Mouse (Mus musculus) right cerebral cortex, adult 18-20 months (tissue): ENCODE measurements at regions not wholly inside any gene's neighbourhood (a gene's known extent, or its start where the extent isn't known, plus 50 kb on each side); places are given as distances from the start of the nearest gene placed in this dataset.
A peak's percentile ranks its signal among the peaks of the same experiment; 100 is the strongest.
"Not testable (repeated sequence)": the region's sequence is repeated elsewhere in the genome, so short reads cannot be mapped to it uniquely, and the experiment has no call there.

Source experiments
- DNase-seq: peaks from one replicate; pipeline ENCODE4 v3.0.0; 2022; ENCODE audit warnings: mixed read lengths

DNA sequence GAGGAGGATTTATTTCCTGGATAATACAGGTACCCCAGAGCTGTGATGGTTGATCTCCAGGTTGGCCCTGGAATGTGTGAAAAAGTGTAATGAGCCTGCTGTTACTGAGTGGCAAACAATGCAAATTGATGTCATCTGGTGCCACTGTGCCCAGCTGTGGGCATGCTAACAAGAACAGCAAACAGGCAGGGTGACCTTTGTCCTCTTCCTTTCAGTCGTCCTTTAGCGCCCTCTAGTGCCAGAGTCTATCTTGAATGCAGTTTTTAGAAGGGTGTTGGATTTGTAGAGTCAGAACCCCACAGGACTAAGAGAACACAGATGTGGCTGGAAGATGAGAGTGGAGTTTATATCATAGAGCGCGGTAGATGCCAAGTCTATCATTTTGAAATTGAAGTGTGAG, 164.3 kb downstream of the Sdhaf3 start:
- peak; percentile 19 for DNase-seq

DNA sequence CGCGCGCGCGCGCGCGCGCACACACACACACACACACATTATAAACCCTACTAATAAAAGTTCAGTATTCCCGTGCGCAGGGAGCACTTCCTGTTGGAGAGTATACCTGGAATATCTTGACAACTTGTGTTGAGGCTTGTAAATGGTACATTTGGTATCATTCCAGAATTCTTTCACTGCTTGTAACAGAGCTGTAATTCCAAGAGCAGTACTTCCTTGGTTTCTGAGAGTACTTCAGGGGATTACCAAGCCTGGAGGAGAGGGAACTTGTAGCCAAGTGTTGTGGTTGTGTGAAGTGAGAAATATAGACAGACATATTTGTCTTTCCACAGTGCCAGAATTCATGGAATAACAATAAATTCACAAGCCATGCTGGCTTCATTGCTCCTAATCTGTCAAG, 177.2 kb downstream of the Sdhaf3 start:
- DNase-seq: no peak

DNA sequence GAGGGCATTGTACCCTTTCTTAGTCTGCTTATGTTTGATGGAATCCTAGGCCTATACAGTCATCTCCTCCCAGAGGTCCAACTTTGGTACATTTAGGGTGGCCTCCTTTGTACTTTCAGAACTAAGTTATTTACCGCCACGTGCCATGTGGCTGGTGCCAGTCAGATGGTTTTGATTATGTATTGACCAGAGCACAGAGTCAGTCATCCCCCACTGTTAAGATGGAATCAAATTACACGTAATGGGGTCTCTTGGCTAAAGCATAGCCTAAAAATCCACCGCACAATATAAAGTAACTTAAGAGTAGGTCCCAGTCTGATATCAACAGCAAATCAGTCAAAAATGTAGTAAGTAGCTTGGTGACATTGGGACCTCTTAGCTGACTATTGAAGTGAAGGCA, 178.3 kb downstream of the Sdhaf3 start:
- no peak for DNase-seq

DNA sequence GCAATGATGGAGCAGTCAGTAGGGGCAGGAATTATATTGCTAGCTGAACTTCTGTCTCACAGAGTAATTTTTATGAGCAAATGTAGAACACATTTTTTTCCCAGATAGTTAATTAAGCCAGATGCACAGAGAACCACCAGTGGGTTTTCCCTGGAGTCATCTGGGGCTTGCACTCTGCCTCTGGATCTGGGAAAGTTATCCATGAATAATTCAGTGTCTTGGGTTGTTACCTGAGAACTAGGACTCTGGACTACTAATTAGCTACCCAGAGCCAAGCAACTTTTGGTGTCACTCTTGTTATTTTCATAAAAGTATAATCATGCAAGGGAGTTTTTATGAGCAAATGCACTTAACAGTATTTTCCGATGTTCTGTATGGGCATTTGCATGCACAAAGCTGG, 179.1 kb downstream of the Sdhaf3 start:
- DNase-seq: no peak

DNA sequence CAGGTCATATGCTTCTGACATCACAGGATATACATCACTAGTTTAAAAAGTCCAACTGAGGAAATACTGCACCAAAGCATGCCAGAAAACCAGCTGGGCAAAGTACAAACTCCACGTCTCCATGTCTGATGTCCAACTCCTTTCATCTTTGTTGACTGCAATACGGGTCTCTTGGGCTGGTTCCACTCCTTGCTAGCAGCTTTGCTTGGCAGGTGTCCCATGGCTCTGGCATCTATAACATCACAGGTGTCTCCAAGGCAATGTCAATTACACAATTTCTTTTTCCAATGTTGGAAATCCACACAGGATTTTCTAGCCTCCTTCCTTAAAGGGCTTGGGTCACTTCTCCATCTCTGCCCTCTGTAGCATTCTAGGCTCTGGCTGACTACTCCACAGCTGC, 225.9 kb downstream of the Sdhaf3 start:
- no peak for DNase-seq

DNA sequence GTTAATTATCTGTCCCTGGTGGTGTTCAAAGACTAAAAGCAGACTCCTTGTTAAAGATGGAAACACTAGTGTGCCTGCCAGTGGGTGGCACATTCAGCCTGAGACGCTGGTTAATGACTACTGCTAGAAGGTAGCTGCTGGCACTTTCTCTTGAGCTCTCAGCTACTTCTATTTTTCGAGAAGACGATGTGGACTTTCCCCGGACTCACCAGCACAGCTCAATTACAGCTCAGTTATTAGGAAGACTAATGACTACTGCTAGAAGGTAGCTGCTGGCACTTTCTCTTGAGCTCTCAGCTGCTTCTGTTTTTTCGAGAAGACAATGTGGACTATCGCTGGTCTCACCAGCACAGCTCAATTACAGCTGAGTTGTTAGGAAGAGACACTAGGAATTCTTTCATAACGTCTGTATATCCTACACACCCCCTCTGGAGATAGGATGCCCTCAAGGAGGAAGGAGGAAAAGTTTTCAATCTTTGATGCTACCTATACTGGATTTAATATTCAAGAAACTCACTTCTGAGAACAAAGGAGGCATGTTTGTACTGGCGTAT, 243.3 kb downstream of the Sdhaf3 start:
- no peak for DNase-seq

DNA sequence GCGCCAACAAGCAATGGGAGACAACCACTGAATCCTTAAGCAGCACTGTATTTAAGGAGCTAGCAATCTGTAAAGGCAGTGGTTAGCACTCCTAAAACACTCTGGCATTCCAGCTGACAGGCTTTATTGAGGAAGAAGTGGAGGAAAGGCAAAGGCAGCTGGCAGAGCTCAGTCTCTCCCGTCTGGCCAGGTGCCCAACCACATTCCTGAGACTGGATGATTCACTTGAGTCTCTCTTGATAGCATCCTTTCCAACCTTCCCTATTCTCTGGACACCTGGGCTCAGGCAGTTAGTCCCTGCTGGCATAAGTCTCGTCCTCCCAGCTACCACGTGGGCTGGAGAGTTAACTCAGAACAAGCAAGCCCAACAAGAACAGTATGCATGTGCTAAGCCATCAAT, 260.1 kb downstream of the Sdhaf3 start:
- DNase-seq: peak; percentile 8

DNA sequence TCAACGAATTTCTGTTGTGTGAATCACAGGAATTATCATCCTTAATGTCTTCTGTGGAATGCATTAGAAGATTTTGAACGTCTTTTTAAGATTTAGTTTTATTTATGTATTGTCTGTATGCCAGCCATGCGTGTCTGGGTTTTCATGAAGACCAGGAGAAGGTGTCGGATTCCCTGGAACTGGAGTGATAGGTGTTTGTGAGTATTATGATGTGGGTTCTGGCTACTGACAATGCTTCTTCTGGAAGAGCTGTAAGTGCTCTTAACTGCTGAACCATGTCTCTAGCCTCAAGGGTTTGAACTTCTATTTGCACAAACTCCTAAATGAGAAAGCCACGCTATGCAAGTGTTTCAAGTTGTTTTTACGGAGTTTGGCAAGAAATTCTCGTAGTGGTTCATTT, 296.5 kb downstream of the Sdhaf3 start:
- no peak for DNase-seq

DNA sequence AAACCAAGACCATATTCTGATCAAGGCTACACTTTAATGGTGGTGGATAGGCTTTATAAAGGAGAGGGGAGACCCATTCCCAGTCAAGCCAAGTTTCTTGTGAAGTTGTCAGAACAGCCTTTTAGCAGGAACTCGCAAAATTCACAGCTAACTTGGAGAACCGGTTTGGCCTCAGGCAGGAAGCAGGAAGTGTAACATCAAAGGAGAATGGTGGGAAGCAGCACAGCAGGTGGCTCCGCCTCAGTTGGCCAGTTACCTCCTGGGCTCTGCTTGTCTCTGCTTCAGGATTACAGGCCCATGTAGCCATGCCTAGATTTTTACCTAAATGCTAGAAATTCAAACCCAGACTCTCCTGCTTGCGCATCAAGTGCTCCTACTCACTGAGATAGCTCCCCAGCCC, 277.2 kb upstream of the Tac1 start:
- DNase-seq: no peak

DNA sequence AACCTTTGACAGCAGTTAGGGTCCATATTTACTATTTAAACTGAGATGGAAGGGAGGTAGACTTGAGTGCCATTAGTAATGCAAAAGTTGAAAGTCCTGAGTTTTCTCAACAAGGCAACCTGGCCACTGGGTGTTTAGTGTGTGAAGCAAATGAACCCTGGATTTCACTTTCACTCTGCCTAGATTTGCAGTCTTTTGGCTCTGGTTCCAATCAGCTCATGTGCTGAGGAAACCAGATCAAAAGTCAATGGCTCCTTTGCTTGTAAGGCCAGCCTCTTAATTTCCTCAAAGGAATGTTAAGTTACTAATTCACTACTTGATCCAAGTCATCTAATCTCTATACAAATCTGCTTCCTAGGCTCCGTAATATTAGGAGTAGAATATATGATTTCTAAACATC, 247.7 kb upstream of the Tac1 start:
- no peak for DNase-seq

DNA sequence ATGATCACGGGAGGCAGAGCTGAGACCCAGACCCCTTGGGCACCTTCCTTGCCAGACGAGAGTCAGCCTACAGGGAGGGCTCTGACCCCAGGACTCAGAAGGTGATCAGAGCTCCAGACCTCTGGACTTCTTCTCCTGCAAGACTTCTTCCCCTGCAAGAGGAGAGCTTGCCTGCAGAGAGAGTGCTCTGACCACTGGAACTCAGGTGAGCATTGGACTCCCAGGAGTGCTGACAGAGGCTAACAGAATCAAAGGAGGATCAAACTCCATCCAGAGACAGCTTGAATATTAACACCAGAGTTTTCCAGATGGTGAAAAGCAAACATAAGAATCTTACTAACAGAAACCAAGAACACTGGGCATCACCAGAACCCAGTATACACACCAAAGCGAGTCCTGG, 241.2 kb upstream of the Tac1 start:
- no peak for DNase-seq

DNA sequence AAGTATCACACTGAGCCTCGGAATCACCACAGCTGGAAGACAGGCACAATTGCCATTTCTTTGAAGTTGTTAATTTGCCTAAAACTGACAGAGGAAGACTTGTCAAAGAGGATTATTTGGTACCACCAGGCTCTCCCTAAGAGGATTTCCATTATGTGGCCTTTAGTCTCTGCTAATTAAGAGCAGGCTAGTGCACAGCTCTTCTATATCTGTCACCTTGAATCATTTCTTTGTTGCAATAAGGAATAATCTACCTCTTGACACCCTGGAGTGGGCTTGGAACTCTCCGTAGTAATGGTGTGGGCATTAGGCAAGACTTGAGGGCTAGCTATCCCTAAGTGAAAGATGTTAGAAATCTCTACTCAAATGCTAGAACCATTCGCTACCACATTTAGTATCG, 227.7 kb upstream of the Tac1 start:
- no peak for DNase-seq

DNA sequence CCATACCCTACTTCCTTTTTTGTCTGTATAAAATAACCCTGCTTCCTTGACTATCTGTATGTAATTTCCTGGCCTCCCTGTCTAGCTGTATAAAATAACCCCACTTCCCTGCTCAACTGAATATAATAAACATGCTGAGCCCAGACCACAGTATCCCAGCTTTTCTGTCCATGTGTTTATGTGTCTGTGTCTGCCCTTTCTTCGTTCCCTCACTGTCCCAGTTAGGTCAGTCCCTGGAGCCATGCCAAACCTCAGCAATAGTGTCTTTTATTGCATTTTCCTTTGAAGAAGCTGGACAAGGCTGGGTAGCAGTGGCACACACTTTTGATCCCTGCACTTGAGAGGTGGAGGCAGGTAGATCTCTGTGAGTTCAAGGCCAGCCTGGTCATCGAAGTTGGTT, 198.0 kb upstream of the Tac1 start:
- no peak for DNase-seq

DNA sequence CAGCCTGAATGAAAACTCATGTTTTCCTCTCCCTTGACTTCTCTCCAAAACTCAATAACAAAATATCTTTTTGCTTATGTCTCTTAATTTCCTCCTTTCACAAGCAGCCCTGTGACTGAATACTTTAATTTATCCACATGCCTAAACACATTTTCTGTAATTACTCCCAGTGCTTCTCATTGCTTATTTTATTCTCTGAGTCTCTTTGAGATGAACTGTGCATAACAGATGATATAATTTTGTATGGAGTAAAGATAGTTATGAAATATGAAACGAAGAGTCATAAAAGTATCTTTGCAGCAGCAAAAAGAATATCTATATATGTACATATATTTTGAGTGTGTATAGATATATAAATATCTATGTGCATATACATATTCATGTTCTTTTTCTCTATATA, 187.5 kb upstream of the Tac1 start:
- no peak for DNase-seq

DNA sequence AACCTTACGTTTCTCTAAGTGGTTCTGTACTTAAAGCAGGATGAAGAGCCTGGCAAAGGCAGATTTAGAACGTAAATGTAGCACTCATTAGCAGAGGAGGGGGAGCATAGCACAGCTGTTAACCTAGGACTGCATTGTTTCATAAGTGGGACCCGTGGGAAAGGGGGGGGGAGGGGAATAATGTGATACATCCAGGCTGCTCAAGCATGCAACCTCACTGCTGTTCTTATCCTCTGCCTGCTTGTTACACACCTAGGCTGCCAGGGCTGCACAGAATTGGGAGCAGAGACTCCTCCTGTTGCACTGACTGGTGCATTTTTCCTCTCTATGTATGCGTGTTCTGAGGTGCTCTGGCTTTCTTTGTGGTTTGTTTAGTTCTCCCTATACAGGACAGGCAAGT, 180.1 kb upstream of the Tac1 start:
- DNase-seq: no peak

DNA sequence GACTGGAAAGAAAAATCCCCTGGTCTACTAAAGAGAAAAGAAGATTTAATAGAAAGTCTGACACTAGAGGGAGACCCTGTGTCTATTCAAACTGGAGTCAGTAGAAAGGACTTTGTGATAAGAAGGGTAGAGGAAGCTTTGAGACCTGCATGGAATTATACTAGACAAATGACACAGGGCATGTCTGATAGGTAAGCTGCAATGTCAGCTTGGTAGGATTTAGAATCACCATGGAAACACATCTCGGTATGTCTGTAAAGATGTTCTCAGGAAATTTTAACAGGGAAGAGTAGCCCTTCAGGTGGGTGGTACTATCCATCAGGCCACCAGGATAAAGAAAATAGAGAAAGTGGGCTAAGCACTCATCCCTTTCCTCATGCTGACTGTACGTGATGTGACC, 178.8 kb upstream of the Tac1 start:
- no peak for DNase-seq

DNA sequence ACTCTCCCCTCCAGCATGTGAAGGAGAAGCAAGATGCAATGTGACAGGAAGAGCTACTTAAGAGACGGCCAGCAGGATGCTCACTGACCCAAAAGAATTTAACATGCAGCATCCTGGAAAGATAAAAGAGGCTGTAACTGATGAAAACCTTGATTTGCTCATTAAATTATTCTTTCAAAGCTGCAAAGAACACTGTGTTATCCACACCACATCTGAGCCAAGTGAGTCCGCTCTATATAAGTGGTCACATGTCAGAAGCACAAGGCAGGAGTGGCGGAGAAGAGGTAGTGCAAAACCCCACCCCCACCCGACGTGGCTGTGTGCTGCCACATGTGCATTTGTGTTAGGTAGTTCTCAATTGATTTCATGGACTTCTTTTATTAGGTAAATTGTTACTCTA, 176.0 kb upstream of the Tac1 start:
- no peak for DNase-seq

DNA sequence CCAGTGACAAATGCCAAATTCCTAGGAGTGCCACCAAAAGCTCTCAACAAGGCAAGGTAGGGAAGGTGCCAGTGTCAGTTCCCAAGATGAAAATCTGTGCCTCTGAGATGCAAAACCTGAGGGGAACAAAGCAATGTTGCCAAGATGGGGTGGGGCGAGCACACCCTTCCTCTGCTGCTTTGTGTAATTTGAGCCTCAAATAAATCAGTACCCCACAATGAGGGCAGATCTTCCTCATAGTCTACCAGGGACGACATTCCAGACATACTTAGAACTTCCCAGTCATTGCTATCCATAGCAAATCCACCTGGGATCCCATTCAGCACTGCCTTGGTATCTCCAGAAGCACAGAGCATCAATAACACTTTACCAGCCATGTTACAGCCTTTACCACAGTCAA, 129.9 kb upstream of the Tac1 start:
- no peak for DNase-seq

DNA sequence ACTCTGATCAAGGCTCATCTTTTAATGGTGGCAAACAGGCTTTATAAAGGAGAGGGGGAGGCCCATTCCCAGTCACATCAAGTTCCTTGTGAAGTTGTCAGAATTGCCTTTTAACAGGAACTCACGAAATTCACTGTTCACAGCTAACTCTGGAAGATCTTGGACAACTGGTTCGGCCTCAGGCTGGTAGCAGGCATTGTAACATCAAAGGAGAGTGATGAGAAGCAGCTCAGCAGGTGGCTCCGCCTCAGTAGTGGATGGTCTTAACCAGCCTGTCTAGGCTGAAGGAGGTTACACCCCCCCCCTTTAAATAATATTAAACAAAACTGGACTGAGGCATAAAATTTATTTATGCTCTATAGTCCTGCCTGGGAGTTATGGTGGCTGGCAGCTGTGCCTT, 113.0 kb upstream of the Tac1 start:
- DNase-seq: no peak

DNA sequence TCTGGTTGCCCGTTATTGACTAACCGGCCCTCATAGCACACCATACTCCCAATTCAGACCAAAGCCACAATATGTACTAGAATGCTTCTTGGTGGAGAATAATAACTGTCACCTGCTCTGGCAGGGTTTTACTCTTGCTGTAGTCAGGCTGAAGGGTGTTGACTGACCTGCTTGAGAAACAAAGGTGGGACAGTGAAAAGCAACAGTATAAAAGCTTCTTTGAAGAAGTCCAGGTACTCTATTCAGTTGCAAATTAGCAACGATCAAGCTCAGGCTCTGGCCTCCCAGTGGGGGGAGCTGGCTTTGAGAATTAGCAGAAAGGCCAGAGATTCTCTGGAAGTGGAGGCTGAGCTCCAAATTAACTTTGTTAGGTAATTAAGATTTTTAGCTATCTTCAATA, 112.4 kb upstream of the Tac1 start:
- not testable (repeated sequence) for DNase-seq

DNA sequence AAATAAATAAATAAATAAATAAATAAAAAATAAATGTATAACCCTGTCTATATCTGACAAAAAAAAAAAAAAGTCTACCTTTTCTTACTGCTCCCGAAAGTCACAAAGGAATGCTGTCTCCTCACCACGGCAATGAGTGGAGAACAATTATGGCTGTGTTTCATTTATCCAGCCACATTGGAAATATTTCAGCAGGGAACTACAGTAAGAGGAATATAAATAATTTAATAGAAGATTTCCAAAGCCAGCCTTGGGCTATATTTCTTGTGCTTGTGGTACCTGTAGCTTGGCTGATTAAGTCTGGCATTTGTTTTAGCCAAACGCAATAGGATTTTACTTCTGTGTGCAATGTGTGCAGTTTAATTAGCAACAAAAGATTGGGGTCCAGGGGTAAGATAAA, 98.8 kb upstream of the Tac1 start:
- no peak for DNase-seq

DNA sequence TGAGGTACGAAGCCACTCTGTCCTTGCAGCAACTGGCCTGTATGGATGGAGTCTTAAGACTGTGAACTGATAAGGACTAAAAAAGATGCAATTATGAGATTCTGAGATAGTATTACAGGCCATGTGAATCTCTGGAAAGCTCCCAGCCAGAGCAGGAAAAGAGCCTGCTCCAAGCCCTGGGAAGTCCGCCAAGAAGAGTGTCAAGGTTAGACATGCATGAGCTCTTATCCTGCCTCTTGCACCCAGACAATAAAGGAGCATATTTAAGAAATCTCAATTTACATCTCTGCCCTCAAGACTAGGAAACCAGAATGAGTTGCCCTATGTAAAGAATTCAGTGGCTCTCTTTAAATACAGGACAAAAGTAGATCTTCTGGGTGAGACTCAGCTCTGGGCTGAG, 90.8 kb upstream of the Tac1 start:
- DNase-seq: no peak

DNA sequence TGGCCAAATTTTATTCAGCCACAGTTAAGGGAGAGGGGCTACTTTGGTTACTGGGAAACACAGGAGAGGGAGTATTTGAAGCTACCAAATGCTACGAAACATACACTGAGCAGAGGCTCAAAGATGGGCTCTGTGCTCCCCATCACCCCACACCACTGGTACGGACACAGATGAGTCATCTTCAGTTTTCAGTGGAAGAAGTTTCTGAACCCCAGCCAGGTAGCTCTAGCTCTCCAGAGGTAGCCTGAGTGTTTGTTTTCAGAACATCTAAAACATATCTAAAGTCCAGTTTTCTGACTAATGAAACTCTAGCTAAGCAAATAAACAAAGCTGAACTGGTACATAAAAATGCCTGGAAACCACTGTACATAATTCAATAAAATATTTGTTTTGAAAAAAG, 90.3 kb upstream of the Tac1 start:
- DNase-seq: no peak

DNA sequence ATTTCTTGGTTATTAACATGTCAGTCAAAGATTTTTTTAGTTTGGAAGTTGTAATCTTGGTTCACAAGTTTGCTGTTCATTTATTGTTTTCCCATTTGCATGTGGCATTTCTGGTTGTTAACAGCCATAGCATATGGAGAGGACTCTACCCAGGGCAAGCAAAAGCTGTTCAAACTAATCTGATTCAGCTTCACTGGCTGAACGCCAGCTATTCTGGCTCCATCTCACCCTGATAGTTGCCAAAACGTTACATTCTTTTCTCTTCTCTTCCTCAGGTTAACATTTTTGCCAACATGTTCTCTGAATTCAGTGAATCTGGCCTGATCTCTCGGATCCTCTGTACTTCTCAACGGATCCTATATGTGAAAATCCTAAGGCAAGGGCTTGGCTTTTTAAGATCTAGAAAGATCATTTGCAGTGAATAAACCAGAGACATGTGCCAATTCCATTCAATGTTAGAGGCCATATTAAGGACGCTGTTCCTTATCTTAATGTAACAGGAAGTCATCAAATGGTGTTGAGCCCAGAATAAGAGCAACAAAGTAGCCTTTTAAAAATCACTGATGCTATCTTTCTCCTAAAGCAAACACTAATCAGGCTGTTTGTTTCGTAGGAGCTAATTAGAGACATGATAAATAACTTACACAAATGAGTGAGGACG, 82.2 kb upstream of the Tac1 start:
- peak; percentile 3 for DNase-seq

DNA sequence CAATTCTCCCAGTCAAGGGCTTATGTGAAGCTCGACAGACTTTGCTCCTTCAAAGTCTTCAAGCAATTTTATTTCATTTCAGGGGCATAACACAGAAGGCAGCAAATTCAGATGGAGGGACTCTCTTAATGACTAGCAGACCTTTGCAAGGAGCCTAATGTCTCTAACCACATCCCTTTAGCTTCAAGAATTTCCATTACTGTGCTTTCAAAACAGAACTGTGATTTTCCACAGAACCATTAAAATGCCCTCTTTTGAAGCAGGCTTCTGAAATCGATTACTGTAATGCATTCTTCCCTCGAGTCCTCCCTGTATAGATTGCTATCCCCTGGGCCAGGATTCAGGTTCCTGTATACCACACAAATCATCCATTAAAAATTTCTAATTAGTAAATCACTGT, 80.9 kb upstream of the Tac1 start:
- no peak for DNase-seq

DNA sequence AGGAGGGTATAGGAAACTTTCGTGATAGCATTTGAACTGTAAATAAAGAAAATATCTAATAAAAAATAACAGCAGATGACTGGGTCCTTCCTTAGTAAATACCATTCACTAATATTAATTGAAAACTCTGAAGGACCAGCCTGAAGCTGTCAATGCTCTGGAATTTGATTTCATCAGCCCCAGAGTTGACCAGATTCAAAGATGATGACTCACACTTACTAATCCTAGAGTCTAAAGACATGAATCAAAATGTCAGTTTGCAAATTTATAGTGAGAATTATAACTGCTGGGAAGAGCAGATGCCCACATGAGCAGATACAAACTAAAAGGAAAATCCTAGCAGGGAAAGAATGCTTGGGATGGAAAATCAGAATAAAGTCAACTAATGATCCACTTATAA, 77.8 kb upstream of the Tac1 start:
- DNase-seq: no peak
